Mouse (Mus musculus) stomach, embryonic 14.5 days (tissue): ENCODE measurements around the gene Dcaf6. TPM values are rescaled to one million over a fixed set of nuclear protein-coding genes. Genes with fewer than 3 reads are reported as not detected.

ENCODE experiments used
- ATAC-seq: fragments of 200-750 bp; cut with Nextera tagmentation; 2 replicates; pipeline ENCODE4 v1.8.0; 2017; ENCODE audit warnings: low read depth, moderate TSS enrichment; ENCODE audit not compliant: insufficient number of reproducible peaks, insufficient read depth, low FRiP score
- H3K27ac ChIP-seq: fragments of 300-500 bp; sonication (generic); 2 replicates; pipeline ENCODE4 v1.5.1; 2014; ENCODE audit warnings: mild to moderate bottlenecking, low read length, moderate library complexity, mixed read lengths
- H3K27me3 ChIP-seq: fragments of 300-500 bp; sonication (generic); 2 replicates; pipeline ENCODE4 v1.6.1; 2014; ENCODE audit warnings: low read length, control low read depth, mixed read lengths; ENCODE audit not compliant: control insufficient read depth, insufficient read depth
- H3K36me3 ChIP-seq: fragments of 300-500 bp; sonication (generic); 2 replicates; pipeline ENCODE4 v1.6.1; 2014; ENCODE audit warnings: mild to moderate bottlenecking, control low read depth, low read length, moderate library complexity, mixed read lengths; ENCODE audit not compliant: control insufficient read depth, insufficient read depth
- H3K4me1 ChIP-seq: fragments of 300-500 bp; sonication (generic); 2 replicates; pipeline ENCODE4 v1.6.1; 2014; ENCODE audit warnings: low read length, control low read depth, mixed read lengths; ENCODE audit not compliant: control insufficient read depth, insufficient read depth
- H3K4me2 ChIP-seq: fragments of 300-500 bp; sonication (generic); replicated peaks from 2 replicates; pipeline ENCODE4 v1.6.1; 2014; ENCODE audit warnings: low read depth, low read length, control low read depth
- H3K4me3 ChIP-seq: fragments of 300-500 bp; sonication (generic); 2 replicates; pipeline ENCODE4 v1.5.1; 2014; ENCODE audit warnings: low read depth, low read length, control low read depth
- H3K9ac ChIP-seq: fragments of 300-500 bp; sonication (generic); replicated peaks from 2 replicates; pipeline ENCODE4 v1.6.1; 2014; ENCODE audit warnings: low read depth, mild to moderate bottlenecking, control low read depth, low read length, moderate library complexity, mixed read lengths
- H3K9me3 ChIP-seq: fragments of 300-500 bp; sonication (generic); 2 replicates; pipeline ENCODE4 v1.6.1; 2016; ENCODE audit warnings: low read depth, low read length, control low read depth; ENCODE audit not compliant: control insufficient read depth
- WGBS: fragments of 180-500 bp; shearing (Covaris S2); extraction: QIAGEN DNeasy Blood & Tissue Kit; methylation state at CpG from one replicate; pipeline ENCODE4 v1.1.7; 2014; 5-methylcytosine and 5-hydroxymethylcytosine counted together
- polyA plus RNA-seq: library from polyadenylated mRNA; unstranded; fragments of >200 nt; fragmentation: Nextera tagmentation; extraction: Ambion mirVana; gene quantifications from 2 replicates; pipeline ENCODE4 v1.2.1, GENCODE M21; 2014

The Dcaf6 gene
- polyA plus RNA-seq, 1 experiment from 2014 or later, result 26.1 TPM

- Histone ChIP-seq H3K36me3 (no peaks in the 10 kb centered on the region), H3K9me3 (no peaks in the 10 kb centered on the region), H3K9ac (no peak overlapping the region), H3K4me1 (peaks cover 8% of the 10 kb centered on the region), H3K27me3 (no peaks in the 10 kb centered on the region), H3K4me3 (no peak overlapping the region), H3K27ac (no peak overlapping the region), H3K4me2 (no peak overlapping the region)
- 87% methylated on average over 9 of the region's 9 CpGs for WGBS
- no peak for ATAC-seq
These were observed 172.1 kb downstream of the Dcaf6 start for GRCm38 (mm10) chr1:165288165-165288564.

- H3K36me3 ChIP-seq, result no peaks in the 10 kb centered on the region
- H3K9me3 ChIP-seq, result no peaks in the 10 kb centered on the region
- WGBS, result 73% methylated on average over 7 of the region's 7 CpGs
- H3K4me3 ChIP-seq, result no peak overlapping the region
- H3K4me2 ChIP-seq, result no peak overlapping the region; the same call in 1 of the 2 replicates
- H3K27me3 ChIP-seq, result no peaks in the 10 kb centered on the region
- H3K9ac ChIP-seq, result no peak overlapping the region
- no peak overlapping the region for H3K27ac ChIP-seq
- ATAC-seq, result no peak
- peaks cover 21% of the 10 kb centered on the region for H3K4me1 ChIP-seq
These were observed 176.2 kb downstream of the Dcaf6 start for GRCm38 (mm10) chr1:165284096-165284495.

GRCm38 (mm10) chr1:165282967-165283345 lies 177.3 kb downstream of the Dcaf6 start:
- Histone ChIP-seq H3K36me3 (no peaks in the 10 kb centered on the region), H3K4me1 (peaks cover 21% of the 10 kb centered on the region), H3K9me3 (no peaks in the 10 kb centered on the region), H3K9ac (no peak overlapping the region), H3K27me3 (no peaks in the 10 kb centered on the region), H3K4me3 (peak overlapping the region; percentile 77), H3K4me2 (peak overlapping the region; percentile 84), H3K27ac (no peak overlapping the region)
- no peak for ATAC-seq
- WGBS, result 11% methylated on average over 7 of the region's 7 CpGs

GRCm38 (mm10) chr1:165282222-165282966 lies 177.9 kb downstream of the Dcaf6 start:
- no peaks in the 10 kb centered on the region for H3K9me3 ChIP-seq
- ATAC-seq, result peak; percentile 50
- peak overlapping the region; percentile 81 for H3K9ac ChIP-seq
- 1% methylated on average over 35 of the region's 35 CpGs for WGBS
- peaks cover 21% of the 10 kb centered on the region for H3K4me1 ChIP-seq
- H3K27me3 ChIP-seq, result no peaks in the 10 kb centered on the region
- peak overlapping the region; percentile 84 for H3K4me2 ChIP-seq
- H3K4me3 ChIP-seq, result peak overlapping the region; percentile 77
- H3K27ac ChIP-seq, result peak overlapping the region; percentile 93
- no peaks in the 10 kb centered on the region for H3K36me3 ChIP-seq

GRCm38 (mm10) chr1:165281351-165282221 lies 178.7 kb downstream of the Dcaf6 start:
- peak; percentile 87 for ATAC-seq
- Histone ChIP-seq H3K4me3 (peak overlapping the region; percentile 77), H3K36me3 (no peaks in the 10 kb centered on the region), H3K27me3 (no peaks in the 10 kb centered on the region), H3K27ac (peak overlapping the region; percentile 93), H3K4me1 (peaks cover 21% of the 10 kb centered on the region), H3K9ac (peak overlapping the region; percentile 81), H3K4me2 (peak overlapping the region; percentile 84), H3K9me3 (no peaks in the 10 kb centered on the region)
- 1% methylated on average over 38 of the region's 71 CpGs for WGBS

GRCm38 (mm10) chr1:165280741-165281140 lies 179.5 kb downstream of the Dcaf6 start:
- WGBS, result 33% methylated on average over 10 of the region's 10 CpGs
- Histone ChIP-seq H3K36me3 (no peaks in the 10 kb centered on the region), H3K4me1 (peaks cover 21% of the 10 kb centered on the region), H3K27ac (peak overlapping the region; percentile 93), H3K4me2 (peak overlapping the region; percentile 84), H3K4me3 (peak overlapping the region; percentile 77; the same call in 1 of the 2 replicates), H3K9me3 (no peaks in the 10 kb centered on the region), H3K27me3 (no peaks in the 10 kb centered on the region), H3K9ac (no peak overlapping the region; the same call in 1 of the 2 replicates)
- no peak for ATAC-seq

Other genes starting within 250 kb of the Dcaf6 start
- 86.7 and 97.6 TPM in 2 replicates for gene Tiprl, start 223.5 kb downstream of the Dcaf6 start, polyA plus RNA-seq
- 2.5 and 2.6 TPM in 2 replicates for gene Gpr161, start 164.7 kb downstream of the Dcaf6 start, polyA plus RNA-seq
- 154 and 161 TPM in 2 replicates for gene Mpc2, start 162 bp upstream of the Dcaf6 start, polyA plus RNA-seq
- gene Adcy10, start 24.7 kb upstream of the Dcaf6 start, polyA plus RNA-seq, result 0.39 TPM in 1 of 2 replicates, not detected in the other
- gene Mpzl1, start 174.1 kb upstream of the Dcaf6 start, polyA plus RNA-seq, result 201 and 203 TPM in 2 replicates
- gene Rcsd1, start 249.3 kb upstream of the Dcaf6 start, polyA plus RNA-seq, result 37.2 and 44.0 TPM in 2 replicates